Mouse (Mus musculus): ENCODE measurements around the gene Cd46. TPM values are rescaled to one million over a fixed set of nuclear protein-coding genes. Genes with fewer than 3 reads are reported as not detected.

Cd46 gene
- polyA plus RNA-seq, 1 experiment from 2014 or later, result 1.2 TPM

- Histone ChIP-seq H3K9me3 (replicated peaks) (no peaks in the 10 kb centered on the region), H3K27me3 (replicated peaks) (no peaks in the 10 kb centered on the region), H3K4me1 (no peaks in the 10 kb centered on the region), H3K27ac (replicated peaks) (no peak overlapping the region), H3K36me3 (no peaks in the 10 kb centered on the region), H3K4me3 (replicated peaks) (no peak overlapping the region), H3K9ac (replicated peaks) (no peak overlapping the region), H3K4me2 (no peak overlapping the region)
- ATAC-seq (ENCODE audit: low FRiP score), result no peak
These were observed 9.9 kb downstream of the Cd46 start for GRCm38 (mm10) chr1:195082142-195082541.

- ATAC-seq (ENCODE audit: low FRiP score), result no peak; the same call in 1 of the 2 replicates
- H3K4me1 ChIP-seq, result no peaks in the 10 kb centered on the region
- H3K4me3 ChIP-seq (replicated peaks), result no peak overlapping the region
These were observed 51.6 kb downstream of the Cd46 start for GRCm38 (mm10) chr1:195040437-195040836.

GRCm38 (mm10) chr1:195038386-195038785 lies 53.7 kb downstream of the Cd46 start:
- Histone ChIP-seq H3K36me3 (0 out of 2 replicates have a peak, but pooled peaks cover 7% of the 10 kb centered on the region), H3K4me2 (no peak overlapping the region), H3K27me3 (replicated peaks) (no peaks in the 10 kb centered on the region), H3K27ac (replicated peaks) (no peak overlapping the region), H3K4me1 (no peaks in the 10 kb centered on the region), H3K9ac (replicated peaks) (no peak overlapping the region), H3K9me3 (replicated peaks) (no peaks in the 10 kb centered on the region), H3K4me3 (replicated peaks) (no peak overlapping the region)
- 77% methylated on average over 1 of the region's 1 CpGs for WGBS
- ATAC-seq (ENCODE audit: low FRiP score), result no peak

More at GRCm38 (mm10) chr1:195040437-195040836, 51.6 kb downstream of the Cd46 start:
- H3K27me3 ChIP-seq (replicated peaks), result no peaks in the 10 kb centered on the region
- H3K4me2 ChIP-seq, result no peak overlapping the region
- H3K27ac ChIP-seq (replicated peaks), result no peak overlapping the region
- no peak overlapping the region for H3K9ac ChIP-seq (replicated peaks)
- no peaks in the 10 kb centered on the region for H3K9me3 ChIP-seq (replicated peaks)
- H3K36me3 ChIP-seq, result no peaks in the 10 kb centered on the region

DNA sequence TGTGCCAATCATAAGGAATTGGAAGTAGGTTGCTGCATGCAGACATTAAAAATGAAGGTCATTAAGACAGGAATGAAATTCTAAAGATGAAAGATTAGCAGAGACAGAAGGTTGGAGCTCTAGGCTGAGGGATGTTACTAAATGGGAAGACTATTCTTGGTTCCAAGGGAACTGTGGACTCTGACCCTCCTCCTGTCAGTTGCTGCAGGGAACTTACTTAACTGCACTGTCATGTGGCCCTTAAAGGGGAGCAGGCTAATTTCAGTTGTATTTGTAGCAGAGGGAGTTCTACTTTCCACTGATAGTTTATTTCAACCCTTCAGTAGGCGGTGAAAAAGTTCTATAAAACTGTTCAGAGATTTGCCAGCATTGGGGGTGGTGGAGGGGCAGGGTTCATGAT lies 54.1 kb downstream of the Cd46 start:
- no peak for ATAC-seq (ENCODE audit: low FRiP score)
- H3K27ac ChIP-seq (replicated peaks), result no peak overlapping the region
- 80% methylated on average over 1 of the region's 1 CpGs for WGBS
- H3K27me3 ChIP-seq (replicated peaks), result no peaks in the 10 kb centered on the region
- H3K36me3 ChIP-seq, result 0 out of 2 replicates have a peak, but pooled peaks cover 7% of the 10 kb centered on the region
- H3K4me2 ChIP-seq, result no peak overlapping the region
- H3K9ac ChIP-seq (replicated peaks), result no peak overlapping the region
- H3K9me3 ChIP-seq (replicated peaks), result no peaks in the 10 kb centered on the region
- H3K4me1 ChIP-seq, result no peaks in the 10 kb centered on the region
- no peak overlapping the region for H3K4me3 ChIP-seq (replicated peaks)

DNA sequence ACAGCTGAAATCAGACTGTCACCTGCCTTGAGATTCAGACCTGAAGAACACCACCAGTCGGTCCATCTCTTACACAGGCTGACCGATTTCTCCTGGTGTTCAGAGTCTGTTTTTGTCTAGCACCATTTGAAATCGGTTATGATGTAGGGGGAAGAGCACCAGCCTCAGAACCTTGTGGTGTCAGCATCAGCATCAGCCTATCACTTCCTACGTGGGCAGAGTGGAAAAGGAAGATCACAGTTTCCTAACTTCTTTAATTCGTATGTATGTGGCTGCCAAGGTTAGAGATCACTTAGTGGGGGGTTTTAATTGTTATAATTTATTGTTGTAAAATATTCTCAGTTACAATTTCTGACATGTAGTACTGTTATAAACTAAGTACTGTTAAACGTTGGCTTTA lies 54.6 kb downstream of the Cd46 start:
- Histone ChIP-seq H3K4me1 (no peaks in the 10 kb centered on the region), H3K9ac (replicated peaks) (no peak overlapping the region), H3K4me2 (no peak overlapping the region), H3K4me3 (replicated peaks) (no peak overlapping the region), H3K36me3 (peaks cover 8% of the 10 kb centered on the region; the same call in 1 of the 2 replicates), H3K27me3 (replicated peaks) (no peaks in the 10 kb centered on the region), H3K9me3 (replicated peaks) (no peaks in the 10 kb centered on the region), H3K27ac (replicated peaks) (no peak overlapping the region)
- no peak for ATAC-seq (ENCODE audit: low FRiP score)
- WGBS, result 87% methylated on average over 6 of the region's 6 CpGs

- Histone ChIP-seq H3K27ac (replicated peaks) (no peak overlapping the region), H3K9me3 (replicated peaks) (no peaks in the 10 kb centered on the region), H3K4me2 (no peak overlapping the region), H3K27me3 (replicated peaks) (no peaks in the 10 kb centered on the region), H3K4me1 (no peaks in the 10 kb centered on the region), H3K36me3 (peaks cover 13% of the 10 kb centered on the region; the same call in 1 of the 2 replicates), H3K4me3 (replicated peaks) (no peak overlapping the region), H3K9ac (replicated peaks) (no peak overlapping the region)
- 0 out of 2 replicates have a peak, but pooled peaks have one; percentile 55 for ATAC-seq (ENCODE audit: low FRiP score)
- 61% methylated on average over 1 of the region's 1 CpGs for WGBS
These were observed 58.1 kb downstream of the Cd46 start for GRCm38 (mm10) chr1:195033941-195034340.

GRCm38 (mm10) chr1:195032738-195033137 lies 59.3 kb downstream of the Cd46 start:
- 92% methylated on average over 1 of the region's 1 CpGs for WGBS
- Histone ChIP-seq H3K9me3 (replicated peaks) (no peaks in the 10 kb centered on the region), H3K27ac (replicated peaks) (no peak overlapping the region), H3K9ac (replicated peaks) (no peak overlapping the region), H3K36me3 (peaks cover 16% of the 10 kb centered on the region), H3K27me3 (replicated peaks) (no peaks in the 10 kb centered on the region), H3K4me3 (replicated peaks) (no peak overlapping the region), H3K4me1 (no peaks in the 10 kb centered on the region), H3K4me2 (no peak overlapping the region)
- no peak for ATAC-seq (ENCODE audit: low FRiP score)

DNA sequence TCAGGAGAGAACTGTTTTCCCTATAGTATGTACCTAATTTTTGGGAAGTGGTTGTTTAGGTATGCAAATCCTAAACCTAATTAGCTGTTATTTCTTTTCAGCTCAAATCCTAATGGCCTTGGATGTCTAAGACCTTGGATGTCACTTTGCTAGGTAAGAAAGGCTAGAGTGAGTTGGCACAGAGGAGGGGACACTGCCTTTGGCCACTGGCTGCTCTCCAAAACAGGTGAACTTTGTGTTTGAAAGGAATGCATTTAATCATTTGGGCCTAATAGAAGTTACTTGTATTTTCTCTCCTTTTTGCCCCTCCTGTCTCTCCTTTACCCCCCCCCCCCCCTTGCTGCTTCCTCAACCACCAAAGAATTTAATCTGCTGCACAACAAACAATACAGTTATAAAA lies 60.3 kb downstream of the Cd46 start:
- Histone ChIP-seq H3K9me3 (replicated peaks) (no peaks in the 10 kb centered on the region), H3K27me3 (replicated peaks) (no peaks in the 10 kb centered on the region), H3K4me1 (no peaks in the 10 kb centered on the region), H3K36me3 (peaks cover 21% of the 10 kb centered on the region), H3K4me2 (no peak overlapping the region), H3K4me3 (replicated peaks) (no peak overlapping the region), H3K27ac (replicated peaks) (no peak overlapping the region), H3K9ac (replicated peaks) (no peak overlapping the region)
- ATAC-seq (ENCODE audit: low FRiP score), result no peak

DNA sequence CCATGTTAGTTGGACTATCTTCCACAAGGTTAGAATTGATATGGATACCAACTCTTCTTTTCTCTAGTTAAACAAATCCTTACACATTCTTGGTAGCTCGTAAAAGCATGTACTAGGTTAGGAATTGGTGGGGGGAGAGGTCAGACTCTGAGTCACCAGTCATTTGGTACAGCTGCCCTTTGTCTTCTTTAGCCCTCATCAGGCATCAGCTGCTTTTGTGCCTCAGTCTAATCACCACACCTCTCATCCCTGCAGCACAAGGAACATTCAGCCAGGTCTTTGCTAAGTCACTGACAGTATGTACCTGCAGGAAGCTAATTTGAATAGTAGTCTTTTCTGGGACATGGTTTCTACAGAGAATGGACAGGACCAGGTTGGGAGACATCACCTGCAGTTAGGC lies 64.5 kb downstream of the Cd46 start:
- WGBS, result 53% methylated on average over 1 of the region's 1 CpGs
- no peak overlapping the region for H3K4me3 ChIP-seq (replicated peaks)

GRCm38 (mm10) chr1:195023848-195024247 lies 68.2 kb downstream of the Cd46 start:
- Histone ChIP-seq H3K36me3 (peaks cover 39% of the 10 kb centered on the region), H3K9me3 (replicated peaks) (no peaks in the 10 kb centered on the region), H3K4me1 (no peaks in the 10 kb centered on the region), H3K27ac (replicated peaks) (no peak overlapping the region), H3K9ac (replicated peaks) (no peak overlapping the region), H3K4me3 (replicated peaks) (no peak overlapping the region), H3K27me3 (replicated peaks) (no peaks in the 10 kb centered on the region), H3K4me2 (no peak overlapping the region)
- ATAC-seq (ENCODE audit: low FRiP score), result no peak
- 97% methylated on average over 1 of the region's 1 CpGs for WGBS

More for the DNA sequence above, 64.5 kb downstream of the Cd46 start:
- no peak for ATAC-seq (ENCODE audit: low FRiP score)
- no peaks in the 10 kb centered on the region for H3K4me1 ChIP-seq
- no peak overlapping the region for H3K4me2 ChIP-seq
- H3K36me3 ChIP-seq, result peaks cover 42% of the 10 kb centered on the region
- no peak overlapping the region for H3K27ac ChIP-seq (replicated peaks)
- H3K9me3 ChIP-seq (replicated peaks), result no peaks in the 10 kb centered on the region
- H3K27me3 ChIP-seq (replicated peaks), result no peaks in the 10 kb centered on the region
- H3K9ac ChIP-seq (replicated peaks), result no peak overlapping the region

DNA sequence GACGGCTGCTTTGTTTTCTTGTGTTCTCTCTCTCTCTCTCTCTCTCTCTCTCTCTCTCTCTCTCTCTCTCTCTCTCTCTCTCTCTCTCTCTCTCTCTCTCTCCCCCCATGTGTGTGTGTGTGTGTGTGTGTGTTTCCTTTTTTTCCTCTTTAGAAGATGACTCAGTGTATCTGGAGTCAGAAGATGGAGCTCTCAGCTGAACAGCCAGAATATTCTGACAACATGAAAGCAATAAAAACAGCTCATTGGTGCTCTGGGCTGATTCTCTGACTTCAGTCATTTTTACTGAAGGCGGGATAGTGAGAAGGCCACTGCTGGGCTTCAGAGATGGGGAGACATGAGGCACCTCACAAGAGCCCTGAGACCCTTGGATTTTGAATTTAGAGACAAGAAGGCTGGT lies 70.2 kb downstream of the Cd46 start:
- Histone ChIP-seq H3K4me1 (peaks cover 3% of the 10 kb centered on the region; the same call in 1 of the 2 replicates), H3K36me3 (peaks cover 31% of the 10 kb centered on the region), H3K27ac (replicated peaks) (no peak overlapping the region), H3K9me3 (replicated peaks) (no peaks in the 10 kb centered on the region), H3K4me3 (replicated peaks) (no peak overlapping the region), H3K4me2 (no peak overlapping the region), H3K9ac (replicated peaks) (no peak overlapping the region), H3K27me3 (replicated peaks) (no peaks in the 10 kb centered on the region)
- no peak for ATAC-seq (ENCODE audit: low FRiP score)
- 68% methylated on average over 2 of the region's 2 CpGs for WGBS

- Histone ChIP-seq H3K27me3 (replicated peaks) (no peaks in the 10 kb centered on the region), H3K36me3 (peaks cover 12% of the 10 kb centered on the region; the same call in 1 of the 2 replicates), H3K27ac (replicated peaks) (no peak overlapping the region), H3K4me2 (no peak overlapping the region), H3K9me3 (replicated peaks) (no peaks in the 10 kb centered on the region), H3K4me1 (peaks cover 7% of the 10 kb centered on the region; the same call in 1 of the 2 replicates), H3K4me3 (replicated peaks) (no peak overlapping the region), H3K9ac (replicated peaks) (no peak overlapping the region)
- no peak for ATAC-seq (ENCODE audit: low FRiP score)
- WGBS, result 94% methylated on average over 5 of the region's 5 CpGs
These were observed 72.9 kb downstream of the Cd46 start for GRCm38 (mm10) chr1:195019062-195019600.

Measured in neural tube, embryonic 15.5 days (tissue).